Mouse (Mus musculus) heart, adult 8-10 months (tissue): ENCODE data around the gene Pitpnb. TPM values are rescaled to one million over a fixed set of nuclear protein-coding genes. Genes with fewer than 3 reads are reported as not detected.

Source experiments
- DNase-seq: peaks from one replicate; pipeline ENCODE4 v3.0.0; 2022; ENCODE audit warnings: low spot score
- total RNA-seq, 4 experiments: library from RNA; stranded (reverse); gene quantifications; 2 replicates each; pipeline ENCODE4 v1.2.4; 2022

Gene Pitpnb
- 10 to 100 TPM; 36.5 to 43.9 (median 39.8) TPM for total RNA-seq

DNA sequence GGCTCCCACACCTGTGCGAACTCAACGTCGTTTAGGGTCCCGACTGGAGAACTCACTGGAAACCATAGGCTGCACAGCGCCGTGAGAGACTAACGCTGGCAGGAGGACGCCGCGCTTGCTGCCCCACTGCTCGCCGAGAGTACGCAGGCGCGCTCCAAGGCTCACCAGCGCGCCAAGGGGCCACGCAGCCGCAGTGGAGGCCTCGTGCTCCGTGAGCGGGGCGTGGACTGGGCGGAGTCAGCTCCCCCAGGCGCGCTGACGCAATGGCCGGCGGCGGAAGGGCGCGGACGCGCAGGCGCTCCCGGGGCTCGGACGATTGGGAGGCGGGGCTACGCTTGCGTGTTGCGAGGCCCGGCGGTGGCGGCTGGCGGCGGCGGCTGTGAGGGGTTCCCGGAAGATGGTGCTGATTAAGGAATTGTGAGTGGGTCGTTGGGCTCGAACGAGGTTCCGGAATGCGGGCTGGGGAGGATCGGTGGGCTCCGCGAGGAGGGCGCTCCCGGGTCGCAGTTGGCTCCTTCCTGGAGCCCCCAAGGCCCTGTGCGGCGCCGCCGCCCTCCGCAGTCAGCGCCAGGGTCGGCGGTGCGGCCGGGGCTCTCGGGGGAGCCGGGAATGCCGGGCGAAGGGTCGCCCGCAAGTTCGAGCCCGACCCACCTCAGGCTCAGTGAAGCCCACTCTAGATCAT is at the start of gene Pitpnb:
TSS of gene Pitpnb (plus strand) at position 347 of the 682 bp plus-strand sequence.
- peak; percentile 97 for DNase-seq

DNA sequence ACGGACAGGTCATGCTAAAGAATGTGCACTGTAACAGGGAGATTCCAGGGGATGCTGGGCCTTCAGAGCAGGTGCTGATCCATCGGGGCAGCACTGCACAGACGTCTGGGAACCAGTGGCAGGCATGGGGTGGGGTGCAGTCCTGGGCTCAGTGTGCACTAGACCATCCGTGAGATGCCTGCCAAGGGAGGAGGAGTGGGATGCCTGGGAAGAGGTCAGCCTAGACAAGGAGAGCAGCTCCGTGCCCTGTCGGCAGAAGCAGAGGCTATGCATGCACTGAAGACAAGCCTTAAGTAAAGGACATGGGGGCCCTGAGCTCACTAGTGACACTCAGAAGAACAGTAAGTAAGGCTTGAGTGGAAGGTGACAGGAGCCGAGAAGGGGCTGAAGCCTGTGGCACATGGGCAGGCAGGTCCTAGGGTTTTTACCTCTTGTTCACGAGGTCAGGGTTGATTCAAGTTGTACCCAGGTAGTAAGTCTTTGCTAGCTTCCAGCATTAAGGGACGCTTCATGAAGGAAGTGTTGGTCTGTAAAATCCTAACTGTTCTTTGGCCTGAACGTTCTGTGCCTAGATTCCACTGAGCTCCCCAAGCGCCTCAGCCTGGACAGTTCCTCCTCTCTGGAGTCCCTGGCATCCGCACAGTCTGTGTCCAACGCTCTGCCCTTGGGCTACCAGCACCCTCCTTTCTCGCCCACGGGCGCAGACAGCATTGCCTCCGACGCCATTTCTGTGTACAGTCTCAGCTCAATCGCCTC is 46.0 kb upstream of the Pitpnb start:
- DNase-seq = no peak

GRCm38 (mm10) chr5:111287571-111287970 is 43.0 kb upstream of the Pitpnb start:
- no peak for DNase-seq

GRCm38 (mm10) chr5:111288486-111288885 is 42.1 kb upstream of the Pitpnb start:
- no peak for DNase-seq

DNA sequence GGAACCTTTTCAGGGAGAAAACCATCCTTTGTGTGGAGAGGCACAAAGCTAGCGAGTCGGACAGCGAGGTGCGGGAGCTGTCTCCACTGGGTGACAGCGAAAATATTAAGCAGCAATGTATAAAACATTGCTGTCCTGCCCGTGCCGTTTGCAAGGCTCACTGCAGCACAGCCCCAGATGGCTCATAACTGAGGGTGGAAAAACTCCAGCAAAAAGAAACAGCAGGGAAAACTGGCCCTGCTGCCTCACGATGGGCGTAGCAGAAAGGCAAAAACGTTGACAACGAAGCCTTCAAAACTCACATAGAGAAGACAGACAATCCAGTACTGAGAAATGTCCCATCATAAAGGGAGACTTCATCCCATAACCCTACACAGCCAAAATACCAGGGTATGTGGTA is 40.5 kb upstream of the Pitpnb start:
- no peak for DNase-seq

DNA sequence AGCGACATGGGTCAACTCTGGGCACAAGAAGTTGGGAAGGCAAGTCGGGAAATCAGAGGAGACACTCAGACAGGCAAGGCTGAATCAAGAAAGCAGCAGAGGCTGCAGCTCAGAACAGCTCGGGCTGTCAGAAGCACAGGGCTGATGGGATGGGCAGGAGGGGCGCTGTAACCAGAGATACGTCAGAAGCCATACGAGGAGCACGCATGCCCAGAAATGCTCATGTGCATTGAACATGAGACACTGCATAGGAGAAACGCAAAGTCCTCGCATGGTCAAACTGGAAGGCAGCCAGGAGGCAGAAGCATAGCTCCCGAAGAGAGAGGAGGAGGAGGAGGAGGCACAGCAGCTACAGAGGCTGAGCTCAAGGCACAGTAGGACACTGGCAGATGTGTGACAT is 38.9 kb upstream of the Pitpnb start:
- DNase-seq = no peak

DNA sequence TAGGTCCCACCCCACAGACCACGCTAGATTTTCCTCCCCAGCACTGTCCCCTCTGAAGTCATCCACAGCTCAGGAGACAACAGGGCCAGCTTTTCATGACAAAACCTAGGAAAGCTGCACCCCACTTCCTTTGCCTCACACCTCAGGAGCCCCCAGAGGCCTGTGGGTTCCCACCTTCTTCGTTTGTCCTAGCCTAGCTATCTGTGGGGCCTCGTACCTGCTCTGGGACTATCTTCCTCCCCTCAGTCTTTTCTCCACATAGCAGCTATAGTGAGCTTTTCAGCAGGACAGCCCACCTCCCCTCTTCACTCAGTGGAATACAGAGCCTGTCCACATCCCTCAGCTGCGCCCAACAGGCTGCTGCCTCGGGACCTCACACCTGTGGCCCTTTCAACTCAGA is 32.8 kb upstream of the Pitpnb start:
- no peak for DNase-seq

- no peak for DNase-seq
These were observed 31.9 kb upstream of the Pitpnb start for GRCm38 (mm10) chr5:111298706-111299105.

GRCm38 (mm10) chr5:111300776-111301175 is 29.8 kb upstream of the Pitpnb start:
- no peak for DNase-seq

DNA sequence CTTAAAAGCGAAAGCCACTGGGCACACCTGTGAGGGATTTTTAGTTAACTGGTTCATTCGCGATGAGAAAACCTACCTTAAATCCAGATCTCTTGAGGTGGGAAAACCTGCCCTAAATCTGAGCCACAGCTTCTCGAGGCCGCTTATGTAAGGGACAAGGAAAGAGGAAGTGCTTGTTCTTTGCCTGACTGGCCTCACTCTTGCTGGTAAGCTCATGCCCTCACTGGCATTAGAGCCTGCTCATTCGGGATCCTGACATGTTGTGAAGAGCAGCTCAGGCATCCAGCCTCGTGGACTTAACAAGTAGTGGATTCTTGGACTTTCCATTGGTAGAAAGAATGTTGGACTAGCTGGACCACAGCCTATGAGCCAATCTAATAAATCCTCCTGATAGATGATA is 28.8 kb upstream of the Pitpnb start:
- DNase-seq = no peak

GRCm38 (mm10) chr5:111304730-111305129 is 25.8 kb upstream of the Pitpnb start:
- no peak for DNase-seq

DNA sequence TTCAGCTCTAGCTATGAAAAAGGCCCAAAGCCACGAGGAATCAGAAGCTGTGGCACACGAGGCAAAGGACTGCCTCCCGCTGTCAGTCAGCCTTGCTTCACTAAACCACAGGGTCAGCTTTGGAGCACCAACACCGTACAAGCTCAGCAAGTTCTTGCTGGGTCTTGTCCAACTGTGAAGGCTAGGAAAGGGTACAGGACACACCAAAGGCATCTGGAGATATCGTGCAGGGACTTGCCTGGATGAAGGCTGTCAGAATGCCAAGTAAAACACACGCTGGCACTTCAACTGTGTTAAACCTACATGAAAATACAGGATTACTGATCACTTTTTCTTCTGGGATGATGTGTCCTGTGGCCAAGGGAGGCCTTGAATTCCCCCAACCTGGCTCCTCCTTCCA is 20.4 kb upstream of the Pitpnb start:
- no peak for DNase-seq

DNA sequence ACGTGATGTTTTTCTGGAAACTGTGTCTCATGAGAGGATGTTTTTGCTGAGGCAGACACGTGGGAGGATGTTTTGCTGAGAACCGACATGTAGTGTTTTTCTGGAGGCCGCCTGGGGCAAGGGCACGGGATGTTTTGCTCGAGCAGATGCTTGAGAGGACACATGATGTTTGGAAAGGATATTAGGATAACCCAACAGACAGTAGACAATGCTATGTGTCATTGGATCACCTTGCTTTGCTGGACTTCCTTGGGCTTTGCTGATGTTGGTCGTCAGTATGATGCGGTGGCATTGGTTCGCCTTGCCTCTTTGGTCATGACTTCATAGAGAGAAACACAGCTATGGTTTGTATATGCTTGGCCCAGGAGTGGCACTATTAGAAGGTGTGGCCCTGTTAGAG is 16.7 kb upstream of the Pitpnb start:
- DNase-seq = no peak

DNA sequence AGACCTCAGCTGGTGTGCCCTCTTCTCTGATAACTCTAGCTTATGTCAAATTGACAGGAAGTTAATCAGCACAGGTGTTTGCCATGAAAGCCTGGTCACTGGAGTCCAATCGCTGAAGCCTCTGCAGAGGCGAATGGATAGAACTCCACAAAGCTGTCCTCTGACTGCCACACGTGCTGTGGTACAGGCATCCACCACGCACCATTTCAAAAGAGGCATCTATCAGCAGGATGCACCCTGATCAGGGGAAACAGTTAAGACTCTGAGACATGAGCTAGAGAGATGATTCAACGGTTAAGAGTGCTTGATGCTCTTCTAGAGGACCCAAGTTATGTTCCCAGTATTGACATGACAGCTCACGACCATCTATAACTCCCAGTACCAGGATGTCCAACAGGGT is 15.5 kb upstream of the Pitpnb start:
- no peak for DNase-seq

DNA sequence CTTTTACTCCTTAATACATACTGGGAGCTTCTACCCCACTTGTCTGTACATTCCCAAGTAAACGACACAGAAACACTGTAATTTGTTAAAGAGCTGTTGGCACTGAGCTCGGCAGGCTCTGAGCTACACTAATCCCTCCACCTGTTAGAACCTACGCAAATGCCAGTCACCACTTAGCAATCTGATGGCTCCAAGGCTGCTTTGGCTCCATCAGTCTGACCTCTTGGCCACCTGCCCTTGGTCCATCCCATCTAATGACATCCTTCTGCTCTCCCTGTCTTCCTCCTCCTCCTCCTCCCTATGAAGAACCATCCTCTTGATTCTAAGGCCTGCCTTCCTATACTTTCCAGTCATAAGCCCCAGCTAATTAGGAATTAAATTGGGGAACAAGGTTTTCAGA is 13.0 kb upstream of the Pitpnb start:
- DNase-seq = no peak

DNA sequence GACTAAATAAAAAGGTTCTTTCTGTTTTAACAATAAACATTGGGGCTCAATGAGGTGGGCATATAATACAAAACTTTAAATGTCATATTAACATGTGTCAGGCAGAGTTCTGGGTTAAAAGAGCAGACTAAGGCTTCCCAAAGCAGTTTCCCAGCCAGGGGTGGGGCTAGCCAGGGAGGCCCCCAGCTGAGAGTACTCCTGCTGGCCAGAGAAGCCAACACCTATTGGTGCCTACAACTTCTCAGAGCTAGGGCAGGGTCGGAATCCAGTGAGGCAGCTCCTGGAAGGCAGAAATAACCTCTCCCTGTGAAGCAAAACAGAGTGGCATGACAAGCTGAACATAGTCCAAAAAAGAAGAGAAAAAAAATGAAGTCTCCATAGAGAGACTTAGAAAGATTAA is 11.6 kb upstream of the Pitpnb start:
- no peak for DNase-seq

- no peak for DNase-seq
These were observed 4.8 kb upstream of the Pitpnb start for GRCm38 (mm10) chr5:111325813-111326212.

- DNase-seq = peak; percentile 16
These were observed 3.1 kb upstream of the Pitpnb start for GRCm38 (mm10) chr5:111327420-111327819.

- no peak for DNase-seq
These were observed 664 bp upstream of the Pitpnb start for GRCm38 (mm10) chr5:111329782-111330416.

DNA sequence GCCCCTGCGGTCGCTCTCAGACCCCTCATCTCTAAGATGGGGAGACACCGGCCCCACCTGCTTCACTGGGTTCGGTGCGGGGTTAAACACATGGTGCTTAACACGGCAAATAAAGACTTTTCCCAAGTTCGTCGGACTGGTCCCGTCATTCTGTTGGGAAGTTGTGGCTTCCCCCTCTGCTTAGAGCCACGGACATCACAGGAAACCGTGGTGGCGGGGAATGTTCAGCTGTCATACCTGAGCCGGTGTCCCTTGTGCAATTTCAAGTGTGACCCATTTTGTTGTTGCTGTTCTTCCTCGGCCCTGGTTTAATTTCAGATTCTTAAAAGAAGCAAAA is 504 bp downstream of the Pitpnb start:
- no peak for DNase-seq

GRCm38 (mm10) chr5:111335939-111336691 is 5.6 kb downstream of the Pitpnb start:
- no peak for DNase-seq

GRCm38 (mm10) chr5:111341609-111342008 is 11.0 kb downstream of the Pitpnb start:
- DNase-seq = no peak
